Mouse (Mus musculus) intestine, postnatal 0 days (tissue): ENCODE results near the gene Spout1. TPM values are rescaled to one million over a fixed set of nuclear protein-coding genes. Genes with fewer than 3 reads are reported as not detected.
A peak's percentile ranks its signal among the peaks of the same experiment; 100 is the strongest.
"Not testable (repeated sequence)": the region's sequence is repeated elsewhere in the genome, so short reads cannot be mapped to it uniquely, and the experiment has no call there.

ENCODE experiments used
- ATAC-seq: fragments of 200-750 bp; cut with Nextera tagmentation; 2 replicates; pipeline ENCODE4 v1.8.0; 2017; ENCODE audit warnings: mild to moderate bottlenecking, moderate TSS enrichment, moderate library complexity
- H3K27ac ChIP-seq: fragments of 300-500 bp; sonication (generic); 2 replicates; pipeline ENCODE4 v1.5.1; 2014; ENCODE audit warnings: mild to moderate bottlenecking, low read depth, low read length, moderate library complexity
- H3K27me3 ChIP-seq: fragments of 300-500 bp; sonication (generic); replicated peaks from 2 replicates; pipeline ENCODE4 v1.6.1; 2014; ENCODE audit warnings: low read length, mixed read lengths; ENCODE audit not compliant: control insufficient read depth, insufficient read depth
- H3K36me3 ChIP-seq: fragments of 300-500 bp; sonication (generic); 2 replicates; pipeline ENCODE4 v1.6.1; 2014; ENCODE audit warnings: mild to moderate bottlenecking, moderate library complexity; ENCODE audit not compliant: control insufficient read depth, insufficient read depth
- H3K4me1 ChIP-seq: fragments of 300-500 bp; sonication (generic); replicated peaks from 2 replicates; pipeline ENCODE4 v1.6.1; 2014; ENCODE audit warnings: antibody characterized with exemption, low read length, mixed read lengths; ENCODE audit not compliant: control insufficient read depth, insufficient read depth
- H3K4me2 ChIP-seq: fragments of 300-500 bp; sonication (generic); replicated peaks from 2 replicates; pipeline ENCODE4 v1.6.1; 2014; ENCODE audit warnings: low read depth, mild to moderate bottlenecking, moderate library complexity
- H3K4me3 ChIP-seq: fragments of 300-500 bp; sonication (generic); 2 replicates; pipeline ENCODE4 v1.5.1; 2014; ENCODE audit warnings: low read depth, low read length
- H3K9ac ChIP-seq: fragments of 300-500 bp; sonication (generic); 2 replicates; pipeline ENCODE4 v1.6.1; 2014; ENCODE audit warnings: mild to moderate bottlenecking, low read depth, low read length
- H3K9me3 ChIP-seq: fragments of 300-500 bp; sonication (generic); 2 replicates; pipeline ENCODE4 v1.6.1; 2016; ENCODE audit warnings: mixed run types; ENCODE audit not compliant: control insufficient read depth
- CTCF ChIP-seq: sonication (generic); IDR thresholded peaks from 2 replicates; pipeline ENCODE4 v1.5.1; 2016; ENCODE audit warnings: low read depth, mild to moderate bottlenecking, control low read depth, antibody characterized with exemption, moderate library complexity
- WGBS: fragments of 180-500 bp; shearing (Covaris S2); extraction: QIAGEN DNeasy Blood & Tissue Kit; methylation state at CpG from one replicate; pipeline ENCODE4 v1.1.7; 2014; 5-methylcytosine and 5-hydroxymethylcytosine counted together
- polyA plus RNA-seq: library from polyadenylated mRNA; unstranded; fragments of >200 nt; fragmentation: Nextera tagmentation; extraction: Ambion mirVana; gene quantifications from 2 replicates; pipeline ENCODE4 v1.2.1, GENCODE M21; 2015

The Spout1 gene
- polyA plus RNA-seq, 1 experiment from 2014 or later: 17.3 TPM

DNA sequence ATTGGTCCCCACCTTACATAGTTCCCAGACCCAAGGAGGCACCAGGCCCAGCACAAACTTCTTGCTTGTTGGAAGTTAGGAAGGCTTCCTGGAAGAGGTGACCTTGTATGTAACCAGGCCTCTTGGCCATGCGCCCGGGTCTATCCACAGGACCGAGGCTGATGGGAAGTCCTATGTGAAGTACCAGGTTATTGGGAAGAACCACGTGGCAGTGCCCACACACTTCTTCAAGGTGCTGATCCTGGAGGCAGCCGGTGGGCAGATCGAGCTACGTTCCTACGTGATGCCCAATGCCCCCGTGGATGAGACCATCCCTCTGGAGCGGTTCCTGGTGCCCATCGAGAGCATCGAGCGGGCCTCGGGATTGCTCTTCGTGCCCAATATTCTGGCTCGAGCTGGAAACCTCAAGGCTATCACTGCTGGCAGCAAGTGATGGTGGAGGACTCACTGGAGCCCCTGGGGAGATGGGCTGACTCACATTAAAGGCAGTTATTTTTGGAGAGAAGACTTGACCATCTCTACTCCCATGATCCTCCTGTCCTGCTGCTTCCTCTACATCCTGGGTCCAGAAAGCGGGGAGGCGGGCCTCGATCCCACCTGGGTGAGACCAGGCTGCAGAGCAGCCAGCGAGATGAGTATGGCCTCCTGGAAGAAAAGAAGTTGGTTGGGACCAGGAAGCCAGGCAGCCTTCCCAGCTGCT, 4.6 kb downstream of the Spout1 start:
- 94% methylated on average over 20 of the region's 20 CpGs for WGBS
- no peak for ATAC-seq
- H3K36me3 ChIP-seq: peaks cover 38% of the 10 kb centered on the region
- H3K4me1 ChIP-seq: peaks cover 7% of the 10 kb centered on the region; the same call in 1 of the 2 replicates
- H3K27ac ChIP-seq: no peak overlapping the region
- no peak overlapping the region for H3K4me2 ChIP-seq
- H3K27me3 ChIP-seq: no peaks in the 10 kb centered on the region
- H3K4me3 ChIP-seq: no peak overlapping the region
- no peak for TF ChIP-seq CTCF
- H3K9ac ChIP-seq: no peak overlapping the region
- no peaks in the 10 kb centered on the region for H3K9me3 ChIP-seq

- peak overlapping the region; percentile 77 for H3K9ac ChIP-seq
- ATAC-seq: peak; percentile 18
- 0 out of 2 replicates have a peak, but pooled peaks cover 3% of the 10 kb centered on the region for H3K9me3 ChIP-seq
- peak overlapping the region; percentile 93; the same call in 1 of the 2 replicates for H3K27ac ChIP-seq
- peak overlapping the region; percentile 95 for H3K4me2 ChIP-seq
- peaks cover 7% of the 10 kb centered on the region; the same call in 1 of the 2 replicates for H3K4me1 ChIP-seq
- peaks cover 38% of the 10 kb centered on the region for H3K36me3 ChIP-seq
- peak overlapping the region; percentile 73 for H3K4me3 ChIP-seq
- WGBS: under 1% methylated on average over 19 of the region's 19 CpGs
- TF ChIP-seq CTCF: no peak
- H3K27me3 ChIP-seq: no peaks in the 10 kb centered on the region
Observed at GRCm38 (mm10) chr2:30171997-30172382, 6.3 kb downstream of the Spout1 start.

DNA sequence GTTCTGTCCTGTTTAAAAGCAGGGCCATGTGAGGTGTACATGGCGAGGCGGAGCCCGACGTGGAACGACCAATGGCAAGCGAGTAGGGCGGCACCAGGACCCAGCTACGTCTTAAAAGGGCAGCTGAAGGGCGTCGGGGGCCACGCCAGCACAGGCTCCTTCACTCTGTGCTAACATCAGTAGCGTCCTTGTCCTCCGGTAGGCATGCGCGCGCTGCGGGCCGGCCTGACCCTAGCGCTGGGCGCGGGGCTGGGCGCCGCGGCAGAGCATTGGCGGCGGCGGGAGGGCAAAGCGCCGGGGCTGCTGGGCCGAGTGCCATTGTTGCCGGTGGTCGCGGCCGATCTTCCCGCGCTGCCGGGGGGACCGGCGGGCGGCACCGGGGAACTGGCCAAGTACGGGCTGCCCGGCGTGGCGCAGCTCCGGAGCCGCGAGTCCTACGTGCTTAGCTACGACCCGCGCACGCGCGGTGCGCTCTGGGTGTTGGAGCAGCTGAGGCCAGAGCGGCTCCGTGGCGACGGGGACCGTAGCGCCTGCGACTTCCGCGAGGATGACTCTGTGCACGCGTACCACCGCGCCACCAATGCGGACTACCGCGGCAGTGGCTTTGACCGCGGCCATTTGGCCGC, 6.8 kb downstream of the Spout1 start, which contains the start of gene Endog:
TSS of gene Endog (plus strand) at position 123 of the 626 bp plus-strand sequence.
- peak; percentile 85 for ATAC-seq
- under 1% methylated on average over 75 of the region's 75 CpGs for WGBS
- H3K4me3 ChIP-seq: peak within 1 kb of the TSS; percentile 73
- H3K4me2 ChIP-seq: peak within 1 kb of the TSS; percentile 95
- H3K4me1 ChIP-seq: peaks cover 7% of the 10 kb centered on the region; the same call in 1 of the 2 replicates
- H3K27ac ChIP-seq: peak within 1 kb of the TSS; percentile 93
- H3K9ac ChIP-seq: peak within 1 kb of the TSS; percentile 77
- H3K27me3 ChIP-seq: no peaks in the 10 kb centered on the region
- peaks cover 37% of the 10 kb centered on the region for H3K36me3 ChIP-seq
- 0 out of 2 replicates have a peak, but pooled peaks cover 4% of the 10 kb centered on the region for H3K9me3 ChIP-seq
- TF ChIP-seq CTCF: no peak

DNA sequence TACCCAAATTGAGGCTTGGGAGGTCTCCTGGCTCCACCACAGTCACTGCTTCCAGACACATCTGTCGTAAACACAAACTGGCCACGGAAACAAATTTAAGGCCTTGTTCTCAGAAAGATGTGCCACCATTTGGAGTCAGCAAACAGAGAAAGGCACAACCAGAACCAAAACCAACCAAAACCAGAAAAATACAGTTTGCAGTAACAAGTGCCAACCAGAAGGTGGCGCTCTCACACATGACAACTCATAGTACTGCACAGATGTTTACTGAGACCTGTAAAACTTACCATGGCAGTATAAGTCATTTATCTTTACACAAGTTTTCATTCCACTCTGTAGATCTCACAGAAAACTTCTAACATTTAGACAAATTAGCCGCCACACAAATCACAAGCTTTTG, 11.6 kb downstream of the Spout1 start:
- H3K4me1 ChIP-seq: no peaks in the 10 kb centered on the region
- 57% methylated on average over 4 of the region's 4 CpGs for WGBS
- no peak overlapping the region for H3K4me2 ChIP-seq
- no peak overlapping the region for H3K27ac ChIP-seq
- ATAC-seq: no peak
- no peak overlapping the region for H3K9ac ChIP-seq
- H3K36me3 ChIP-seq: no peaks in the 10 kb centered on the region
- TF ChIP-seq CTCF: peak; percentile 58
- H3K4me3 ChIP-seq: no peak overlapping the region
- H3K27me3 ChIP-seq: no peaks in the 10 kb centered on the region
- H3K9me3 ChIP-seq: 0 out of 2 replicates have a peak, but pooled peaks cover 9% of the 10 kb centered on the region

DNA sequence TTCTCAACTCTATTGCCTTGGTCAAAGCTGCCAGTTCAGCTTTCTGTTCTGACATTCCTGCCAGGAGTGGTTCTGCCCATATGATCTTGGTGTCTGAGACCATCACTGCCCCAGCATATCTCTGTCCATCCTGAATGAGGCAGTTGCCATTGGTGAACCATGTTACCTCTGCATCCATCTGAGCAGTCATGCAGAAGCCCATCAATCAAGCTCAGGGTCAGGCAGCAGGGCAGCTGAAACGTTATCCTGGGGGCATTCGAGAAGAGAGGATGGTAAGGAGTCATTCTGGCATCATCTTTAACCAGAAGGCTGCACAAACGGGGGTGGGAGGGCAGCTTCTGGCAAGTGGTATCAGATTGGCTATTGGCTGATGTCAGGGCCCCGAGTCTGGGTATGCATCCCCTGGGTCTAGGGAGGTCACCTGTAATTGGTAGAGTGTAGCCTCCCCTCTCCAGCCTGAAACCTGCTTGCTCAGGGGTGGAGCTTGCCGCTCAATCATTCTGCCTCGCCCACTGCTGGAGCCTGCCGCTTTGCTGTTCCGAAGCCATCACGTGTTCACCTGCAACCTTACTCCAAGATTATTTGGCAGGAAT, 13.8 kb downstream of the Spout1 start:
- ATAC-seq: no peak
- Histone ChIP-seq H3K4me3 (no peak overlapping the region), H3K9me3 (0 out of 2 replicates have a peak, but pooled peaks cover 9% of the 10 kb centered on the region), H3K27ac (no peak overlapping the region), H3K4me1 (no peaks in the 10 kb centered on the region), H3K9ac (no peak overlapping the region), H3K27me3 (no peaks in the 10 kb centered on the region), H3K36me3 (no peaks in the 10 kb centered on the region), H3K4me2 (no peak overlapping the region)
- TF ChIP-seq CTCF: no peak
- 47% methylated on average over 9 of the region's 9 CpGs for whole genome bisulfite sequencing

DNA sequence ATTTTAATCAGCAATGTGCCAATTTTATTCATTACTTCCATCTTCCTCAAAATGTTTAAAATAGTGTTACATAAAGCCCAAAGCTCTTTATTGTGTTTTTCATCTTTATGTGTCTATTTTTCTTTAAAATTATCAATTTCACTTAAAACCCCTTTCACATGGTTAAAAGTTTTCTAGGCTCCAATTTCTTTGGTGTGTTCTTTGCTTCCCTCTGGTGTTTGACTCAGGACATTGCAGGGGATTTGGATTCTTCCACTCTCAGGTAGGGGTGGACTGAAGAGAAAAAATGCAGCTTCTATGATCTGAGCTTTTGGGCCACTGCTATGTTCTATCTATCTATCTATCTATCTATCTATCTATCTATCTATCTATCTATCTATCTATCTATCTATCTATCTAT, 16.4 kb downstream of the Spout1 start:
- Histone ChIP-seq H3K4me1 (no peaks in the 10 kb centered on the region), H3K4me3 (no peak overlapping the region), H3K9me3 (0 out of 2 replicates have a peak, but pooled peaks cover 5% of the 10 kb centered on the region), H3K27ac (no peak overlapping the region), H3K36me3 (no peaks in the 10 kb centered on the region), H3K9ac (no peak overlapping the region), H3K27me3 (no peaks in the 10 kb centered on the region), H3K4me2 (no peak overlapping the region)
- peak; percentile 82 for TF ChIP-seq CTCF
- no peak for ATAC-seq

DNA sequence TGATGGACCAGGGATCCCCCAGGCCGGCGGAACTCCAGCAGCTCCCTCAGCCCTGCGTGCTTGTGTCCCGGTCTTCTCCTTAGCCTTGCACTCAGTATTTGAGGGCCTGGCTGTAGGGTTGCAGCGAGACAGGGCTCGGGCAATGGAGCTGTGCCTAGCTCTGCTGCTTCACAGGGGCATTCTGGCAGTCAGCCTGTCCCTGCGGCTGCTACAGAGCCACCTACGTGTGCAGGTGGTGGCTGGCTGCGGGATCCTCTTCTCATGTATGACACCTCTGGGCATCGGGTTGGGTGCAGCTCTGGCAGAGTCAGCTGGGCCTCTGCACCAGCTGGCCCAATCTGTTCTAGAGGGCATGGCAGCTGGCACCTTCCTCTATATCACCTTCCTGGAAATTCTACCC, 18.4 kb downstream of the Spout1 start:
- ATAC-seq: peak; percentile 25; the same call in 1 of the 2 replicates
- not testable (repeated sequence) for H3K27ac ChIP-seq, H3K9me3 ChIP-seq, H3K36me3 ChIP-seq, H3K4me2 ChIP-seq, H3K9ac ChIP-seq, H3K4me3 ChIP-seq, H3K4me1 ChIP-seq, H3K27me3 ChIP-seq
- 87% methylated on average over 8 of the region's 10 CpGs for WGBS
